20 mouse cellular contexts compared by ENCODE assay signal in the genomic region with DNA sequence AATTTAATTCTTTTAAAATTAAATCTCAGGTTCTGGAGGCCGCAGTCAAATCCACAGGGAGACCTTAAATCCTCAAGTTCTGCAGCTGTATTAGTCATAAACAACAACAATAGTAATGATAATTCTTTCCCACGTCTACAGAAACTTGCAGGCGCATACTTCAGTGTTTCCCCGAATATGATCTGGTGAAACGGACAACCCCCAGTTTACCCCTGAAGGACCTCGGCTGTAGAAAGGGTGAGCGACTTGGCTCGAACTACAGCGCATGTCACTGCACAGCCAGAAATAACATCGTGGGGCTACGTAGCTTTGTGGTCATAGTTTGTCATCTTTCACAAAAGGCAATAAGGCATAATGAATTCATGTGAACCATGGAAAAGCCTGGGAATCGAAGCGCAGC.
"Had no signal": no experiment of that assay in that cellular context is flagged by ENCODE, and none has a peak within 500 bp of the region (broad histone marks: within the 10 kb centered on the region; RNA-seq: fewer than 3 reads in every experiment).

No protein-coding gene starts in this region.

- H3K27me3 ChIP-seq: limb, embryonic 15.5 days; midbrain, embryonic 12.5 days; midbrain, embryonic 15.5 days; neural tube, embryonic 13.5 days had no signal

- H3K36me3 ChIP-seq: limb, embryonic 15.5 days; midbrain, embryonic 12.5 days; midbrain, embryonic 15.5 days; neural tube, embryonic 13.5 days had no signal

- H3K9me3 ChIP-seq: limb, embryonic 15.5 days; midbrain, embryonic 12.5 days; midbrain, embryonic 15.5 days; neural tube, embryonic 13.5 days had no signal

- H3K9ac ChIP-seq: limb, embryonic 15.5 days; liver, embryonic 14.5 days; liver, postnatal 0 days; midbrain, embryonic 12.5 days; midbrain, embryonic 15.5 days; neural tube, embryonic 13.5 days had no signal

- DNase-seq: kidney, adult 2 months; kidney, postnatal 14 days; layer of hippocampus, postnatal 36 days; left cerebral cortex, postnatal 4 days; liver, postnatal 0 days; lung, postnatal 14 days; lung, postnatal 4 days; retina, postnatal 1 day; thymus, adult 18-20 months; thymus, postnatal 36 days had no signal

- H3K4me2 ChIP-seq: limb, embryonic 15.5 days; liver, embryonic 11.5 days; midbrain, embryonic 12.5 days; midbrain, embryonic 15.5 days; neural tube, embryonic 13.5 days had no signal

- H3K27ac ChIP-seq: layer of hippocampus, adult 2 months; limb, embryonic 15.5 days; liver, embryonic 14.5 days; midbrain, embryonic 12.5 days; midbrain, embryonic 15.5 days; neural tube, embryonic 13.5 days had no signal

- ATAC-seq: inflammation-experienced regulatory T-cells, adult 6 months; intestine, embryonic 16.5 days; liver, postnatal 0 days; midbrain, embryonic 15.5 days had no signal

- H3K4me3 ChIP-seq: layer of hippocampus, adult 2 months; limb, embryonic 15.5 days; midbrain, embryonic 12.5 days; midbrain, embryonic 15.5 days; myocyte; neural tube, embryonic 13.5 days had no signal
